Mouse (Mus musculus): ENCODE measurements at regions not wholly inside any gene's neighbourhood (a gene's known extent, or its start where the extent isn't known, plus 50 kb on each side); places are given as distances from the start of the nearest gene placed in this dataset.

GRCm38 (mm10) chr14:96962426-96963073, 443.6 kb upstream of the Klhl1 start:
- peaks cover 0 to 3% of the 10 kb centered on the region in 2 experiments; a peak in 2 of 4 replicates for H3K4me1 ChIP-seq (ENCODE audit: control insufficient read depth in 1 of 2, insufficient read depth in 2 of 2, low read length in 2 of 2)
- peak overlapping the region; percentile 55 for H3K9ac ChIP-seq (ENCODE audit: control insufficient read depth, low read depth, low read length, poor library complexity, severe bottlenecking)
- peak overlapping the region; percentile 38 for H3K27ac ChIP-seq (ENCODE audit: control insufficient read depth, low read depth, low read length)
- H3K36me3 ChIP-seq (ENCODE audit: control insufficient read depth in 1 of 2, insufficient read depth in 2 of 2, low read length in 2 of 2): 0 out of 4 replicates have a peak, but pooled peaks cover 0 to 2% of the 10 kb centered on the region in 2 experiments
- peak overlapping the region; percentile 69 to 77 for H3K4me3 ChIP-seq (ENCODE audit: control insufficient read depth in 1 of 2, insufficient read depth in 1 of 2, low read depth in 2 of 2, low read length in 2 of 2)
- no peaks in the 10 kb centered on the region for H3K9me3 ChIP-seq (replicated peaks; ENCODE audit: insufficient read depth, low read length)
- peak; percentile 86 for DNase-seq (ENCODE audit: low read depth, low spot score)
- H3K79me2 ChIP-seq (ENCODE audit: control insufficient read depth, insufficient read depth, low read length, poor library complexity): no peaks in the 10 kb centered on the region
- no peaks in the 10 kb centered on the region for H3K27me3 ChIP-seq (ENCODE audit: control insufficient read depth in 1 of 2, insufficient read depth in 2 of 2, low read length in 2 of 2)
- TF ChIP-seq JUND (IDR thresholded peaks at IDR 0.05; ENCODE audit: low read depth, low read length): no peak
- TF ChIP-seq E2F4 (IDR thresholded peaks at IDR 0.05; ENCODE audit: borderline replicate concordance, low read depth, low read length): no peak
- TF ChIP-seq POLR2A (IDR thresholded peaks at IDR 0.05; ENCODE audit: control insufficient read depth in 1 of 2, insufficient read depth in 1 of 2, low read depth in 1 of 2, low read length in 2 of 2, poor library complexity in 1 of 2): peak in 1 of 2 experiments; percentile 52; a peak in 1 of 4 replicates
- TF ChIP-seq ZMIZ1 (IDR thresholded peaks at IDR 0.05; ENCODE audit: low read depth, low read length): peak; percentile 84
- no peak for TF ChIP-seq GATA1 (IDR thresholded peaks at IDR 0.05; ENCODE audit: low read depth, low read length)
- no peak for TF ChIP-seq NELFE (IDR thresholded peaks at IDR 0.05; ENCODE audit: low read depth, low read length)
- no peak for TF ChIP-seq KAT2A (conservative IDR thresholded peaks at IDR 0.05; ENCODE audit: low read depth, low read length)
- TF ChIP-seq TBP (IDR thresholded peaks at IDR 0.05; ENCODE audit: low read depth, low read length): peak; percentile 91
- no peak for TF ChIP-seq MAZ (IDR thresholded peaks at IDR 0.05; ENCODE audit: low read depth, low read length)
- no peak for TF ChIP-seq MAX (IDR thresholded peaks at IDR 0.05; ENCODE audit: low read length)
- no peak for TF ChIP-seq NRF1 (IDR thresholded peaks at IDR 0.05; ENCODE audit: insufficient read depth, low read depth, low read length, poor library complexity, severe bottlenecking)
- TF ChIP-seq RAD21 (IDR thresholded peaks at IDR 0.05; ENCODE audit: low read depth, low read length): peak; percentile 84
- TF ChIP-seq SMC3 (IDR thresholded peaks at IDR 0.05; ENCODE audit: low read depth, low read length): peak; percentile 67
- no peak for TF ChIP-seq BHLHE40 (IDR thresholded peaks at IDR 0.05; ENCODE audit: borderline replicate concordance, low read depth, low read length)
- no peak for TF ChIP-seq MYB (IDR thresholded peaks at IDR 0.05; ENCODE audit: low read depth, low read length)
- TF ChIP-seq TCF12 (IDR thresholded peaks at IDR 0.05; ENCODE audit: low read depth, low read length): no peak
- TF ChIP-seq HCFC1 (IDR thresholded peaks at IDR 0.05; ENCODE audit: low read depth, low read length): no peak
- no peak for TF ChIP-seq TAL1 (IDR thresholded peaks at IDR 0.05; ENCODE audit: low read length)
- TF ChIP-seq ZC3H11A (IDR thresholded peaks at IDR 0.05; ENCODE audit: low read depth, low read length): peak; percentile 80
- no peak for TF ChIP-seq ZNF384 (IDR thresholded peaks at IDR 0.05; ENCODE audit: low read depth, low read length)
- TF ChIP-seq MYC (IDR thresholded peaks at IDR 0.05; ENCODE audit: low read depth, low read length): no peak
- TF ChIP-seq POLR2AphosphoS2 (IDR thresholded peaks at IDR 0.05; ENCODE audit: low read length): no peak
- no peak for TF ChIP-seq USF1 (IDR thresholded peaks at IDR 0.05; ENCODE audit: low read depth, low read length)
- no peak for TF ChIP-seq ELF1 (IDR thresholded peaks at IDR 0.05; ENCODE audit: low read depth, low read length)
- TF ChIP-seq MAFK (IDR thresholded peaks at IDR 0.05; ENCODE audit: borderline replicate concordance, low read depth, low read length): no peak
- TF ChIP-seq CHD2 (IDR thresholded peaks at IDR 0.05; ENCODE audit: low read length): no peak
- no peak for TF ChIP-seq ETS1 (IDR thresholded peaks at IDR 0.05; ENCODE audit: low read depth, low read length)
- peak; percentile 17; the same call in 1 of the 2 replicates for TF ChIP-seq SIN3A (IDR thresholded peaks at IDR 0.05; ENCODE audit: low read length)
- TF ChIP-seq CTCF (IDR thresholded peaks at IDR 0.05 in 2 of 3, conservative IDR thresholded peaks at IDR 0.05 in 1 of 3; ENCODE audit: control insufficient read depth in 1 of 3, insufficient read depth in 1 of 3, low read depth in 2 of 3, low read length in 3 of 3, poor library complexity in 1 of 3, severe bottlenecking in 1 of 3): peak in 2 of 3 experiments; percentile 36 to 70; a peak in 3 of 6 replicates
- TF ChIP-seq MXI1 (IDR thresholded peaks at IDR 0.05; ENCODE audit: low read depth, low read length): no peak
- no peak for TF ChIP-seq POLR2AphosphoS5 (IDR thresholded peaks at IDR 0.05; ENCODE audit: borderline replicate concordance, low read depth, low read length)
- TF ChIP-seq CHD1 (IDR thresholded peaks at IDR 0.05; ENCODE audit: low read depth, low read length): no peak
- TF ChIP-seq ZKSCAN1 (IDR thresholded peaks at IDR 0.05; ENCODE audit: low read depth, low read length): no peak
- no peak for TF ChIP-seq RCOR1 (IDR thresholded peaks at IDR 0.05; ENCODE audit: low read depth, low read length)
- TF ChIP-seq USF2 (IDR thresholded peaks at IDR 0.05; ENCODE audit: borderline replicate concordance in 1 of 2, insufficient read depth in 1 of 2, low read depth in 1 of 2, low read length in 2 of 2): no peak
- TF ChIP-seq MEF2A (IDR thresholded peaks at IDR 0.05; ENCODE audit: extremely low read depth, insufficient replicate concordance, low read depth, low read length, poor library complexity, severe bottlenecking): no peak
- TF ChIP-seq EP300 (IDR thresholded peaks at IDR 0.05; ENCODE audit: low read depth in 1 of 2, low read length in 2 of 2): no peak

All from MEL (cell line).